Comparison of ENCODE assay signal across 8 mouse cellular contexts in the genomic region with DNA sequence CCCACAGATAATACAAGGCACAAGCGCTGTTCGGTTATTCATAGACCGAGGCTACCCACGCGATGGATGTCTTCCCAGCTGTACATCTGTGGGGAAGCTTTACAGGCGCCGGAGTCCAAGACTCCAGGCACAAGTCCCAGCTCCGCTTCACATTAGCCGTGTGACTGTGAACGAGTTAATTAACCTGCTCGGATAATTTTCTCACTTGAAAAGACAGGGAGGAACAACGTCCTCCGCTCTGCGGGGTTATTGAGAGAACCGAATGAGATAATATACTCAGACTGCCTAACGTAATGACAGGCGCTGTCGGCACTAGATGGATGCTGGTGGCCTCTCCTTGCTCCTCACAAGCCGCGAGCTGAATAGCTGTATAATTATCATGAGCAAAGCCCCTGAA.
A peak's percentile ranks its signal among the peaks of the same experiment; 100 is the strongest.
DNase-seq lines count a peak whose midpoint lies in the region; ATAC-seq lines count a peak whose summit lies in the region.

No protein-coding gene starts in this region.

- peaks cover 7% of the 10 kb centered on the region; the same call in 1 of the 2 replicates for H3K27me3 ChIP-seq in heart, embryonic 13.5 days (replicated peaks)
- peaks cover 13% of the 10 kb centered on the region for H3K27me3 ChIP-seq in forebrain, embryonic 13.5 days

- intact Hi-C loops in heart, postnatal 14 days (cut with DNase I) = loop anchor here (5.0 kb wide), 1 partner anchor 42 kb away; no protein-coding TSS in a partner anchor

- WGBS in heart, embryonic 13.5 days = 44% methylated on average over 20 of the region's 20 CpGs
- 6% methylated on average over 20 of the region's 20 CpGs for WGBS in forebrain, embryonic 13.5 days

- peaks cover 13% of the 10 kb centered on the region for H3K4me1 ChIP-seq in heart, embryonic 13.5 days
- H3K4me1 ChIP-seq in forebrain, embryonic 13.5 days = peaks cover 17% of the 10 kb centered on the region

- H3K4me3 ChIP-seq in heart, embryonic 13.5 days = peak overlapping the region; percentile 5; the same call in 1 of the 2 replicates
- peak overlapping the region; percentile 22 for H3K4me3 ChIP-seq in forebrain, embryonic 13.5 days

- DNase-seq in heart, postnatal 14 days = no peak
- peak; percentile 68 to 72 for DNase-seq in layer of hippocampus, postnatal 36 days
- DNase-seq in retina, embryonic 14.5 days (ENCODE audit: low spot score) = peak; percentile 52
- DNase-seq in urinary bladder, postnatal 4 days (ENCODE audit: low spot score in 2 of 2) = no peak
- DNase-seq in adrenal gland, postnatal 10 days = no peak
- no peak for DNase-seq in urinary bladder, adult 18-20 months (ENCODE audit: low spot score in 2 of 2)

- no peak for ATAC-seq in heart, embryonic 13.5 days (ENCODE audit: extremely low read depth, insufficient number of reproducible peaks, low FRiP score, low TSS enrichment)
- ATAC-seq in forebrain, embryonic 13.5 days = peak; percentile 92

- H3K9ac ChIP-seq in heart, embryonic 13.5 days = 0 out of 2 replicates have a peak overlapping the region, but pooled peaks have one; percentile 11
- peak overlapping the region; percentile 41; the same call in 1 of the 2 replicates for H3K9ac ChIP-seq in forebrain, embryonic 13.5 days

- no peaks in the 10 kb centered on the region for H3K9me3 ChIP-seq in heart, embryonic 13.5 days
- no peaks in the 10 kb centered on the region for H3K9me3 ChIP-seq in forebrain, embryonic 13.5 days (replicated peaks)

- H3K36me3 ChIP-seq in heart, embryonic 13.5 days = no peaks in the 10 kb centered on the region
- H3K36me3 ChIP-seq in forebrain, embryonic 13.5 days (ENCODE audit: poor library complexity, severe bottlenecking) = peaks cover 10% of the 10 kb centered on the region

- peak overlapping the region; percentile 46 for H3K4me2 ChIP-seq in heart, embryonic 13.5 days
- peak overlapping the region; percentile 59 for H3K4me2 ChIP-seq in forebrain, embryonic 13.5 days

- no peak overlapping the region for H3K27ac ChIP-seq in heart, embryonic 13.5 days (replicated peaks)
- H3K27ac ChIP-seq in forebrain, embryonic 13.5 days = peak overlapping the region; percentile 86

Comparison
In these comparisons a context has a peak if more than half of its experiments do, and no peak if none do; other contexts are left out.
1. DNase-seq: peak in layer of hippocampus, postnatal 36 days (2 of 2) and retina, embryonic 14.5 days (single experiment); none in heart, postnatal 14 days (0 of 2), urinary bladder, postnatal 4 days (0 of 2), adrenal gland, postnatal 10 days (single experiment) and urinary bladder, adult 18-20 months (0 of 2).